21 mouse cellular contexts compared by ENCODE assay signal in genomic region chr3:54741965-54742364, GRCm38 (mm10). TPM values are rescaled to one million over a fixed set of nuclear protein-coding genes. Genes with fewer than 3 reads are reported as not detected.
"Had no signal": no experiment of that assay in that cellular context is flagged by ENCODE, and none has a peak within 500 bp of the region (broad histone marks: within the 10 kb centered on the region; RNA-seq: fewer than 3 reads in every experiment).

No protein-coding gene starts in this region.

- H3K4me1 ChIP-seq: neural tube, embryonic 12.5 days; neural tube, embryonic 13.5 days; neural tube, embryonic 15.5 days; stomach, embryonic 15.5 days had no signal

- H3K4me3 ChIP-seq: neural tube, embryonic 12.5 days; neural tube, embryonic 13.5 days; neural tube, embryonic 15.5 days; stomach, embryonic 15.5 days had no signal

- H3K27me3 ChIP-seq: neural tube, embryonic 12.5 days; neural tube, embryonic 13.5 days; neural tube, embryonic 15.5 days; stomach, embryonic 15.5 days had no signal

- DNase-seq: retina, postnatal 1 day; right cerebral cortex, adult 18-20 months; right cerebral cortex, postnatal 14 days; right cerebral cortex, postnatal 25 days; right cerebral cortex, postnatal 4 days; spleen, adult 18-20 months; thymus, adult 18-20 months; thymus, adult 2 months; thymus, postnatal 14 days; thymus, postnatal 25 days; thymus, postnatal 36 days; thymus, postnatal 4 days had no signal

- H3K4me2 ChIP-seq: neural tube, embryonic 12.5 days; neural tube, embryonic 13.5 days; neural tube, embryonic 15.5 days; stomach, embryonic 15.5 days had no signal

- H3K9me3 ChIP-seq: neural tube, embryonic 12.5 days; neural tube, embryonic 13.5 days; neural tube, embryonic 15.5 days; stomach, embryonic 15.5 days had no signal

- H3K9ac ChIP-seq: neural tube, embryonic 12.5 days; neural tube, embryonic 13.5 days; neural tube, embryonic 15.5 days; stomach, embryonic 15.5 days had no signal

- H3K27ac ChIP-seq: neural tube, embryonic 12.5 days; neural tube, embryonic 13.5 days; neural tube, embryonic 15.5 days; stomach, embryonic 15.5 days; stomach, postnatal 0 days had no signal

RNA-seq across cellular contexts. Expression of gene Gm21958, which starts 27.8 kb away (rescaled TPM):
- polyA plus RNA-seq: neural tube, embryonic 12.5 days; small intestine, adult 2 months; spleen, adult 2 months; stomach, embryonic 15.5 days; stomach, postnatal 0 days; testis, adult 2 months; thymus, adult 2 months; urinary bladder, adult 2 months had no signal
